Mouse (Mus musculus) C2C12 (cell line): ENCODE measurements around the gene Grk2. TPM values are rescaled to one million over a fixed set of nuclear protein-coding genes. Genes with fewer than 3 reads are reported as not detected.

Experiments used
- H3K27me3 ChIP-seq: one replicate; pipeline ENCODE4 v1.6.1; 2011; ENCODE audit not compliant: control insufficient read depth, insufficient read depth, insufficient read length
- H3K36me3 ChIP-seq: one replicate; pipeline ENCODE4 v1.6.1; 2011; ENCODE audit not compliant: control insufficient read depth, insufficient read depth
- H3K4me3 ChIP-seq: one replicate; pipeline ENCODE4 v1.5.1; 2011; ENCODE audit warnings: mild to moderate bottlenecking, control low read depth; ENCODE audit not compliant: poor library complexity, insufficient read depth, severe bottlenecking
- H3K79me2 ChIP-seq: one replicate; pipeline ENCODE4 v1.6.1; 2011; ENCODE audit not compliant: control insufficient read depth, insufficient read depth
- H3K79me3 ChIP-seq: one replicate; pipeline ENCODE4 v1.6.1; 2011; ENCODE audit warnings: low read depth, control low read depth
- H3ac ChIP-seq: one replicate; pipeline ENCODE3; 2011; ENCODE audit warnings: low read depth; ENCODE audit not compliant: control insufficient read depth, insufficient read length
- CEBPB ChIP-seq: IDR thresholded peaks from one replicate; pipeline ENCODE4 v1.6.1; 2011; ENCODE audit warnings: low read depth, mild to moderate bottlenecking, control low read depth, moderate library complexity
- CTCF ChIP-seq: IDR thresholded peaks from one replicate; pipeline ENCODE4 v1.5.1; 2011; ENCODE audit not compliant: control insufficient read depth, insufficient read depth, insufficient read length
- FOSL1 ChIP-seq: IDR thresholded peaks from one replicate; pipeline ENCODE4 v1.8.0; 2011; ENCODE audit warnings: mild to moderate bottlenecking, low read length; ENCODE audit not compliant: poor library complexity, insufficient read depth, severe bottlenecking
- MAX ChIP-seq: IDR thresholded peaks from one replicate; pipeline ENCODE4 v1.6.1; 2011; ENCODE audit warnings: mild to moderate bottlenecking, control low read depth
- MYOD1 ChIP-seq: IDR thresholded peaks from one replicate; pipeline ENCODE4 v1.6.1; 2011; ENCODE audit warnings: low read depth; ENCODE audit not compliant: control insufficient read depth, insufficient read length
- MYOG ChIP-seq: IDR thresholded peaks from one replicate; pipeline ENCODE4 v1.6.1; 2011; ENCODE audit not compliant: control insufficient read depth, insufficient read length; ENCODE audit errors: extremely low read depth
- USF1 ChIP-seq: IDR thresholded peaks from one replicate; pipeline ENCODE4 v1.6.1; 2011; ENCODE audit warnings: low read depth, mild to moderate bottlenecking, control low read depth, moderate library complexity
- long read RNA-seq, 2 experiments: library from polyadenylated mRNA; unstranded; transcript quantifications; one replicate each; pipeline ENCODE4 v2.0.0; 2019 to 2020
- polyA plus RNA-seq: library from polyadenylated mRNA; unstranded; fragments of >200 nt; fragmentation: generic; extraction: Trizol; gene quantifications from one replicate; pipeline ENCODE4 v1.2.1, GENCODE M21; 2012; ENCODE audit warnings: missing spikeins

Grk2 gene
- polyA plus RNA-seq, result 56.6 TPM
- long read RNA-seq, experiment 1, partial matches to known transcripts, result 2 of 8 reads
- long read RNA-seq, experiment 1, other reads (novel, unspliced or antisense), result 6 of 8 reads
- long read RNA-seq, experiment 2, transcript Grk2-202 (21 exons, 3,376 nt), result major isoform, 22 of 40 reads
- long read RNA-seq, experiment 2, partial matches to known transcripts, result 6 of 40 reads
- long read RNA-seq, experiment 2, other reads (novel, unspliced or antisense), result 12 of 40 reads

DNA sequence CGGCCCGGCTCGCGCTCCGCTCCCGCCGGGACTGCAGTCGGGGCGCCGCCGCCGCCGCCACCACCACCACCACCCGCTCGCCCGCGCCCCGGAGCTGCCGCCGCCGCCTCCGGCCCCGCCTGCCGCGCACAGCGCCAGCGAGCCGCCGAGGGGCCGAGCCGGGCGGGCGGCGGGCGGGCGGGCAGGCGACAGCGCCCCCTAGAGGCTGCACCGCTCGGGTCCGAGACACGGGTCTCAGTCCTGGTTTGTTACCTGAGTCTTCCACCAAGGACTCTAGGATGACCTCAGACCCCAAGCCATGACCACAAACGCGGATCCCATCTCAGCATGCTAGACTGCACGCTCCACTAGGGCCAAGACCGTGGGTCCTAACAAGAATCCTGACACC lies at the start of gene Grk2:
Gene Grk2, minus strand, starts transcription at position 33 of the 388 bp plus-strand sequence.
- peak within 1 kb of the TSS; percentile 65 for H3K4me3 ChIP-seq
- no peaks in the 10 kb centered on the region for H3K27me3 ChIP-seq
- TF ChIP-seq USF1 (no peak), CTCF (peak; percentile 92)
- peaks cover 34% of the 10 kb centered on the region for H3K79me3 ChIP-seq
- peaks cover 47% of the 10 kb centered on the region for H3K79me2 ChIP-seq
- H3ac ChIP-seq, result peak within 1 kb of the TSS; percentile 87
- peaks cover 3% of the 10 kb centered on the region for H3K36me3 ChIP-seq

DNA sequence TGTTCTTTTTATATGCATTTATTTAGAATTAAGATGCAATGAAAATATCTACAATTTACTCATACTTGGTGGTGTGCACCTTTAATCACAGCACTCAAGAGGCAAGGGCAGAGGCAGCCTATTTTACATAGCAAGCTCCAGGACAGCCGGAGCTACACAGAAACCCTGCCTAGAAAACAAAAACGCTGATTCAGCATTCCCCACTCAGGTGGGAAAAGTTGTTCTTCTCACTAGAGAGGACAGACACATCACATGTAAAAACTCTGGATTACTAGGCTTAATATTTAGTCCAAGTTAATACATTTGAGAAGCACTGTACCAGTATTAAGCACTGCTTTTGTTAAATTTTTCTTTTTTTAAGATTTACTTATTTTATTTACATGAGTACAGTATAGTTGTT lies 43.4 kb upstream of the Grk2 start:
- TF ChIP-seq FOSL1 (no peak), USF1 (no peak), CEBPB (no peak), MYOG (no peak), MAX (no peak), MYOD1 (no peak), CTCF (no peak)
- Histone ChIP-seq H3K79me3 (peaks cover 2% of the 10 kb centered on the region), H3ac (no peak overlapping the region), H3K36me3 (peaks cover 67% of the 10 kb centered on the region), H3K79me2 (no peaks in the 10 kb centered on the region), H3K4me3 (no peak overlapping the region), H3K27me3 (no peaks in the 10 kb centered on the region)

DNA sequence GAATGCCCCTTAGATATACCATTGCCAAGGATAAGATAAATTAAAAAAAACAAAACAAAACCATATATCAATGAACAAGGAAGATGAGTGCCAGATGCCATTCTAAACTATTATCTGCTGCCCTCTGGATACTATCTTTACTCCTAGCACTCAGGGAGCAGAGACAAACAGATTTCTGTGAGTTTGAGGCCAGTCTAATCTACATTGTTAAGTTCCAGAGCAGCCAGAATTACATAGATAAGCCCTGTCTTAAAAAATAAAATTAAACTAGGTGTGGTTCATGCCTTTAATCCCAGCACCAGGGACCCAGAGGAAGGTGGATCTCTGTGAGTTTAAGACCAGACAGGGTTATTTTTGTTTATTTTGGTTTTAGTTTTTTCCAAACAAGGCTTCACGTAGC lies 40.5 kb upstream of the Grk2 start:
- peaks cover 76% of the 10 kb centered on the region for H3K36me3 ChIP-seq
- H3ac ChIP-seq, result no peak overlapping the region
- H3K79me2 ChIP-seq, result no peaks in the 10 kb centered on the region
- no peak for TF ChIP-seq MYOG
- TF ChIP-seq FOSL1, result no peak
- no peak for TF ChIP-seq CEBPB
- TF ChIP-seq USF1, result no peak
- no peak for TF ChIP-seq CTCF
- no peak for TF ChIP-seq MYOD1
- TF ChIP-seq MAX, result no peak
- peaks cover 2% of the 10 kb centered on the region for H3K79me3 ChIP-seq
- H3K4me3 ChIP-seq, result no peak overlapping the region
- no peaks in the 10 kb centered on the region for H3K27me3 ChIP-seq

DNA sequence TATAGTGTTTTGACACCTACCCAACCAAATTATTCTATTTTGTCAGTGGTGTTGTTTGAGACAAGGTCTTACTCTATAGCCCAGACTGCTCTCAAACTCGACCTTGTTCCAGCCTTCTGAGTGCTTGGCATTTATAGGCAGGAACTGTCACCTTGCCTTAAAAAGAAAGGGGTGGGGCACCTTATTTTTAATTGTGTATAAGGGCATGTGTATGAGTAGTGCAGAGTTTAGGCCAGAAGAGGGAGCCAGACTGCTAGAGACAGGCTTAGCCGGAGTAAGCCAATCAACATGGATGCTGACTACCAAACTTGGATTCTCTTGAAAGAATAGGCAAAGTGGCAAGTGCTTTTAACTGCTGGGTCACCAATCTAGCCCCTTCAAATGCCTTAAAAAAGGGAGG lies 32.1 kb upstream of the Grk2 start:
- TF ChIP-seq MYOD1 (no peak), CEBPB (no peak), MYOG (no peak), FOSL1 (no peak), USF1 (no peak)
- no peak overlapping the region for H3K4me3 ChIP-seq
- peaks cover 34% of the 10 kb centered on the region for H3K36me3 ChIP-seq
- peaks cover 7% of the 10 kb centered on the region for H3K79me2 ChIP-seq
- H3K27me3 ChIP-seq, result no peaks in the 10 kb centered on the region
- H3ac ChIP-seq, result no peak overlapping the region
- H3K79me3 ChIP-seq, result peaks cover 4% of the 10 kb centered on the region

DNA sequence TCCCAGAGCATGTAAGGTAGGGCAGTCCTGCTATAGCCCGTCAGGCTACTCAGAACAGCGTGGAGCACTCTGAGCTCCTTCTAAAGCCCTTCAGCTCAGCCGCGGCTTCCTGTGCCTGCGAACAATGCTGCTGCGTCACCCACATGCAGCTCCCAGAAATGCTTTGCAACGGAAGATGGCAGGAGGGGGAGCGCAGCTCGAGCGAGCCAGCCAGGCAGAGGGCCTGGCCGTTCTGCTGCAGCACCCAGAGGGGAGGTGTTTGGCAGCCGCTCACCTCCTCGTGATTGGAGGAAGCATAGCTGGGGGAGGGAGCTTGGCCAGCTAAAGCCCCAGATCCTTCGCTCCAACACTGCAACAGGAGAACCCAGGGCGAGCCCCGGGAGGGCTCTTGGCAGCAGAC lies 27.8 kb upstream of the Grk2 start:
- H3K27me3 ChIP-seq, result no peaks in the 10 kb centered on the region
- H3K36me3 ChIP-seq, result peaks cover 30% of the 10 kb centered on the region
- peak overlapping the region; percentile 81 for H3ac ChIP-seq
- TF ChIP-seq USF1 (peak; percentile 33), MAX (peak; percentile 95), MYOD1 (no peak), FOSL1 (no peak)
- H3K4me3 ChIP-seq, result peak overlapping the region; percentile 51
- peaks cover 46% of the 10 kb centered on the region for H3K79me2 ChIP-seq
- H3K79me3 ChIP-seq, result peaks cover 34% of the 10 kb centered on the region

DNA sequence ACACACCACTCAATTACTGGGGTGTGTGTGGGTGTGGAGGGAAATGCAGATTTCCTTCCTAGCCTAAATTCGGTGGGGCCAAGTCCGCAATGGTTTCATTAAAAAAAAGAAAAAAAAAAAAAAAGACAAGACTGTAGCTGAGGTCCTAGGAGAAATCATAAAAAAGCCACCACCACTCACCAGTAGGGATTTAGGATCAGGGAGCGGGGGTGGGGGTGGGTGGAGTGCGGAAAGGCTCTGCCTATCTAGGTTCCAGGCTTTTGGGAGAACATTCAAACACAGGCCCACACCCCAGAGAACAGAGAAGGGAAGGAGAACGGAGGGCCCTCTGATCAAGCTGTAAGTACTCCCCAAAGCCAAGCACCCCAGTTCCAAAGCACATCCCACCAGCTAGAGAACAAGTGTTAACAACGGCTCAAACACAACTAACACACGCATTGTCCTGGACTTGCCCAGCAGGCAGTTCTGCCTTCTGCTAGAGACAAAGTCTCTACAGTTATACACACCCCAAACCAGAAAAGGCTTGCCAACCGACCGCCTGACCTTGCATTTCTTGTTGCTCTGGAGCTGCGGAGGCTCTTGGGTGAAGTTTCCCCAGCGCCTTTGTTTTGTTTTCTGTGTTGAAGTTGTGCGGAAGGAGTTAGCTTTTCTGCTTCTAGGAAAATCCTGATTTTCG lies 27.2 kb upstream of the Grk2 start:
- TF ChIP-seq CEBPB, result no peak
- TF ChIP-seq FOSL1, result no peak
- TF ChIP-seq CTCF, result no peak
- TF ChIP-seq MYOD1, result no peak
- no peak for TF ChIP-seq MAX
- TF ChIP-seq USF1, result no peak
- no peak for TF ChIP-seq MYOG
- Histone ChIP-seq H3K36me3 (peaks cover 33% of the 10 kb centered on the region), H3K79me3 (peaks cover 34% of the 10 kb centered on the region), H3K79me2 (peaks cover 52% of the 10 kb centered on the region), H3K4me3 (peak overlapping the region; percentile 51), H3K27me3 (no peaks in the 10 kb centered on the region), H3ac (peak overlapping the region; percentile 84)
